Mouse (Mus musculus): ENCODE data around the gene Fbrs. TPM values are rescaled to one million over a fixed set of nuclear protein-coding genes. Genes with fewer than 3 reads are reported as not detected.

Gene Fbrs
- total RNA-seq, 4 experiments from 2014 or later, result 27.5 to 36.1 (median 30.5) TPM

- no peak for DNase-seq (ENCODE audit: low spot score)
These were observed 40.3 kb downstream of the Fbrs start, which contains the start of gene Gm42715 for GRCm38 (mm10) chr7:127519284-127519683. TSS of gene Gm42715 (plus strand) at chr7:127519584.

Small RNA genes lying within 50 kb of the gene (microRNA-seq; reads per million reads assigned to microRNA genes)
- gene Gm47278, result not detected
- not detected for gene Mir7060

Other genes starting within 250 kb of the Fbrs start
- 1 to 10 TPM; 5.2 to 6.4 (median 5.8) TPM for gene Zfp553, start 246.1 kb upstream of the Fbrs start, total RNA-seq (2022)
- gene Sept1, start 246.1 kb upstream of the Fbrs start, total RNA-seq (2022), result 1 to 10 TPM; 2.1 to 3.9 (median 2.6) TPM
- 10 to 100 TPM; 15.3 to 21.7 (median 17.1) TPM for gene Zfp771, start 234.9 kb upstream of the Fbrs start, total RNA-seq (2022)
- 10 to 100 TPM; 40.5 to 45.6 (median 40.9) TPM for gene Dctpp1, start 218.5 kb upstream of the Fbrs start, total RNA-seq (2022)
- gene Sephs2, start 205.1 kb upstream of the Fbrs start, total RNA-seq (2022), result 10 to 100 TPM; 24.2 to 31.6 (median 31.0) TPM
- gene Itgal, start 182.9 kb upstream of the Fbrs start, total RNA-seq (2022), result 1 to 10 TPM; 1.1 to 2.0 (median 1.6) TPM
- gene Zfp768, start 133.6 kb upstream of the Fbrs start, total RNA-seq (2022), result 10 to 100 TPM; 37.1 to 43.4 (median 41.5) TPM
- 1 to 10 TPM; 3.2 to 4.3 (median 3.7) TPM for gene Zfp747, start 103.1 kb upstream of the Fbrs start, total RNA-seq (2022)
- gene 9130019O22Rik, start 92.0 kb upstream of the Fbrs start, total RNA-seq (2022), result 1 to 10 TPM; 1.8 to 2.5 (median 2.0) TPM
- gene E430018J23Rik, start 85.6 kb upstream of the Fbrs start, total RNA-seq (2022), result 1 to 10 TPM; 2.9 to 5.1 (median 3.9) TPM
- 1 to 10 TPM; 2.3 to 4.4 (median 3.2) TPM for gene Zfp764, start 72.4 kb upstream of the Fbrs start, total RNA-seq (2022)
- gene Zfp688, start 57.1 kb upstream of the Fbrs start, total RNA-seq (2022), result 1 to 10 TPM; 4.2 to 4.8 (median 4.3) TPM
- gene Zfp689, start 30.0 kb upstream of the Fbrs start, total RNA-seq (2022), result 1 to 10 TPM; 1.2 to 2.1 (median 1.4) TPM
- gene Prr14, start 19.6 kb upstream of the Fbrs start, total RNA-seq (2022), result 10 to 100 TPM; 25.6 to 27.9 (median 27.3) TPM
- gene Srcap, start 32.8 kb downstream of the Fbrs start, total RNA-seq (2022), result 10 to 100 TPM; 51.8 to 60.5 (median 55.2) TPM
- gene Gm42715, start 40.4 kb downstream of the Fbrs start, total RNA-seq (2022), result 10 to 100 TPM in 2 of 4 experiments, 1 to 10 TPM in 2; 8.8 to 10.9 (median 10.2) TPM
- not detected for gene Tmem265, start 82.2 kb downstream of the Fbrs start, total RNA-seq (2022)
- gene Phkg2, start 94.1 kb downstream of the Fbrs start, total RNA-seq (2022), result 10 to 100 TPM; 12.1 to 20.9 (median 17.3) TPM
- 10 to 100 TPM; 10.1 to 15.2 (median 14.4) TPM for gene Ccdc189, start 109.4 kb downstream of the Fbrs start, total RNA-seq (2022)
- gene Rnf40, start 109.6 kb downstream of the Fbrs start, total RNA-seq (2022), result 10 to 100 TPM; 38.1 to 42.6 (median 40.3) TPM
- gene Zfp629, start 136.6 kb downstream of the Fbrs start, total RNA-seq (2022), result 10 to 100 TPM; 19.9 to 23.4 (median 20.0) TPM
- 10 to 100 TPM; 37.6 to 44.6 (median 41.4) TPM for gene Bcl7c, start 229.7 kb downstream of the Fbrs start, total RNA-seq (2022)
- 10 to 100 TPM in 3 of 4 experiments, 1 to 10 TPM in 1; 9.4 to 12.3 (median 10.2) TPM for gene Ctf1, start 233.5 kb downstream of the Fbrs start, total RNA-seq (2022)

Data from heart, adult 8-10 months (tissue).